ENCODE assay signal across 8 mouse cellular contexts in the genomic region with DNA sequence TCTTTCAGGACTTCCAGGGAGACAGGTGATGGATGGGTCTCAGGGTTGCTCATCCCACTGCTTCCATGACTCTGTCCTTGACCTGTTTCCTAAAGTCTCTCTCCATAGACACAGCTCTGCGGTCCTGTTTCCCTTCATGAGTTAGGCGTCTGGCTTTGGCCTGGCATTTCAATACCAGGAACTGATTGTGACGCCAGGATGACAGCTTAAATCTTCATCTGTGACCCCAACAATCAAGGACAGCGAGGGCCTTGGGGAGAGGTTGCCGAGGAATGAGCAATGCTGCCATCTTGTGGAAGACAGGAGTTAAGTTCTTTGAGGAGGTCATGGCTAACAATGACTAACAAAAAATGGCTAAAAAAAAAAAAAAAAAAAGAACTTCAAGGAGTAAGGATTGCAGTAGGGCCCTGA. TPM values are rescaled to one million over a fixed set of nuclear protein-coding genes. Genes with fewer than 3 reads are reported as not detected.
A peak's percentile ranks its signal among the peaks of the same experiment; 100 is the strongest.
DNase-seq lines count a peak whose midpoint lies in the region; ATAC-seq and TF ChIP-seq lines count a peak whose summit lies in the region.

No protein-coding gene starts in this region.

- H3K4me3 ChIP-seq in C2C12 (ENCODE audit: insufficient read depth, poor library complexity, severe bottlenecking), result no peak overlapping the region
- no peak overlapping the region for H3K4me3 ChIP-seq in kidney, postnatal 0 days (replicated peaks; ENCODE audit: low read depth, low read length)

- H3K79me3 ChIP-seq in C2C12 (ENCODE audit: low read depth), result no peaks in the 10 kb centered on the region

- ATAC-seq in kidney, postnatal 0 days (replicated peaks; ENCODE audit: low FRiP score, low read depth), result 0 out of 2 replicates have a peak, but pooled peaks have one; percentile 29

- H3K9me3 ChIP-seq in kidney, postnatal 0 days (replicated peaks; ENCODE audit: low read length), result no peaks in the 10 kb centered on the region

- no peaks in the 10 kb centered on the region for H3K36me3 ChIP-seq in C2C12 (ENCODE audit: control insufficient read depth, insufficient read depth)
- H3K36me3 ChIP-seq in kidney, postnatal 0 days (ENCODE audit: insufficient read depth, low read length), result no peaks in the 10 kb centered on the region

- no peaks in the 10 kb centered on the region for H3K79me2 ChIP-seq in C2C12 (ENCODE audit: control insufficient read depth, insufficient read depth)

- H3ac ChIP-seq in C2C12 (ENCODE audit: control insufficient read depth, insufficient read length, low read depth), result no peak overlapping the region

- H3K4me2 ChIP-seq in kidney, postnatal 0 days (ENCODE audit: low read length), result no peak overlapping the region

- H3K4me1 ChIP-seq in kidney, postnatal 0 days (replicated peaks; ENCODE audit: insufficient read depth, low read length), result no peaks in the 10 kb centered on the region

- H3K27ac ChIP-seq in kidney, postnatal 0 days, result no peak overlapping the region

- no peaks in the 10 kb centered on the region for H3K27me3 ChIP-seq in C2C12 (ENCODE audit: control insufficient read depth, insufficient read depth, insufficient read length)
- H3K27me3 ChIP-seq in kidney, postnatal 0 days (ENCODE audit: insufficient read depth, low read length), result no peaks in the 10 kb centered on the region

- WGBS in kidney, postnatal 0 days, result 7% methylated on average over 5 of the region's 5 CpGs

- peak; percentile 47 for TF ChIP-seq CTCF in C2C12 (IDR thresholded peaks at IDR 0.05; ENCODE audit: control insufficient read depth, insufficient read depth, insufficient read length)
- TF ChIP-seq CTCF in kidney, postnatal 0 days (IDR thresholded peaks at IDR 0.05; ENCODE audit: low read depth), result peak; percentile 79

- H3K9ac ChIP-seq in kidney, postnatal 0 days (ENCODE audit: low read depth, low read length), result no peak overlapping the region

- DNase-seq in T-cell, adult 2 months (ENCODE audit: low spot score), result peak; percentile 33
- peak; percentile 56 to 67 for DNase-seq in cerebellum, postnatal 25 days
- peak; percentile 20 to 24 for DNase-seq in gastrocnemius, postnatal 4 days (ENCODE audit: low spot score in 2 of 2)
- peak; percentile 85 for DNase-seq in kidney, postnatal 0 days (ENCODE audit: low spot score)
- DNase-seq in lung, adult 18-20 months, result peak; percentile 9 to 48
- DNase-seq in ovary, postnatal 14 days (ENCODE audit: low spot score), result peak; percentile 36
- peak; percentile 25 to 57 for DNase-seq in urinary bladder, postnatal 4 days (ENCODE audit: low spot score in 2 of 2)

TF ChIP-seq in C2C12, 6 proteins besides CTCF, POLR2A, EP300 and RAD21:
- TF ChIP-seq MYOG (IDR thresholded peaks at IDR 0.05; ENCODE audit: control insufficient read depth, extremely low read depth, insufficient read length) (no peak), MYOD1 (IDR thresholded peaks at IDR 0.05; ENCODE audit: control insufficient read depth, insufficient read length, low read depth) (no peak), MAX (IDR thresholded peaks at IDR 0.05) (no peak), FOSL1 (IDR thresholded peaks at IDR 0.05; ENCODE audit: insufficient read depth, low read length, poor library complexity, severe bottlenecking) (no peak), CEBPB (IDR thresholded peaks at IDR 0.05; ENCODE audit: low read depth) (no peak), USF1 (IDR thresholded peaks at IDR 0.05; ENCODE audit: low read depth) (no peak)
TF ChIP-seq in C2C12: peak in this region for 0.

RNA-seq across cellular contexts. Expression of a gene that starts 25.6 kb away (rescaled TPM):
- 0.51 TPM for polyA plus RNA-seq in C2C12 (2012; fragmentation: generic; extraction: Trizol)
- under 1 TPM; 0.83 to 0.91 TPM for total RNA-seq in gastrocnemius, postnatal 4 days (2021)
- polyA plus RNA-seq in kidney, postnatal 0 days (2015; fragmentation: Nextera tagmentation; extraction: Ambion mirVana), result 0.37 and 0.42 TPM in 2 replicates

RNA-seq across cellular contexts. Expression of a gene that starts 34.3 kb away (rescaled TPM):
- polyA plus RNA-seq in C2C12 (2012; fragmentation: generic; extraction: Trizol), result 5.0 TPM
- 10 to 100 TPM; 50.6 to 55.6 TPM for total RNA-seq in gastrocnemius, postnatal 4 days (2021)
- polyA plus RNA-seq in kidney, postnatal 0 days (2015; fragmentation: Nextera tagmentation; extraction: Ambion mirVana), result 21.3 and 23.2 TPM in 2 replicates

Comparison
In these comparisons a context has a peak if more than half of its experiments do, and no peak if none do; other contexts are left out.
1. DNase-seq: peak in every context shown above with its lines; median percentile 85 in kidney, postnatal 0 days; 62 in cerebellum, postnatal 25 days; 41 in urinary bladder, postnatal 4 days; 36 in ovary, postnatal 14 days; 33 in T-cell, adult 2 months; 28 in lung, adult 18-20 months; 22 in gastrocnemius, postnatal 4 days.